Mouse (Mus musculus) mature B cell (primary cell): Measurements from ENCODE around the gene Ythdf2.

Experiments
- in situ Hi-C: fragments of 300-500 bp; cut with MboI; formaldehyde crosslinking; loops from 2 replicates; pipeline ENCODE4 v1.14.3; 2019

Ythdf2 gene

GRCm38 (mm10) chr4:132210325-132210724 lies 1.8 kb downstream of the Ythdf2 start:
- in situ Hi-C loops: loop anchor here (10.0 kb wide), 2 partner anchors 54 to 134 kb away; partner anchors contain the start of gene Gmeb1

GRCm38 (mm10) chr4:132209299-132209698 lies 2.8 kb downstream of the Ythdf2 start:
- in situ Hi-C loops: no loop called here

DNA sequence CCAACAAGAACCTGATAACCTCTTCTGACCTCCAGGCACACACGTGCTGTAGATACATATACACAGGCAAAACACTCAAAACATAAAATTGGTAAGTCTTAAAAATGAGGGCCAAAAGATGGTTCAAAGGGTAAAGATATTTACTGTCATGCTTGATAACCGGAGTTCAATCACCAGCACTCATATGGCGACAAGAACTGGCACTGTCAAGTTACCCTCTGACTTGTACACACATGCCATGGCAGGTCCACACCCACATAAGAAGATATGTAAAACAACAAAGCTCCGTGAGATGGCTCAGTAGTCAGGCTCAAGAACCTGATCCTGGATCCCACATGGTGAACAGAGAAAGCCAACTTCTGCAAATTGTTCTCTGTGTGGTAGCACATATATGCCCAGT lies 4.8 kb downstream of the Ythdf2 start:
- in situ Hi-C loops: no loop called here

DNA sequence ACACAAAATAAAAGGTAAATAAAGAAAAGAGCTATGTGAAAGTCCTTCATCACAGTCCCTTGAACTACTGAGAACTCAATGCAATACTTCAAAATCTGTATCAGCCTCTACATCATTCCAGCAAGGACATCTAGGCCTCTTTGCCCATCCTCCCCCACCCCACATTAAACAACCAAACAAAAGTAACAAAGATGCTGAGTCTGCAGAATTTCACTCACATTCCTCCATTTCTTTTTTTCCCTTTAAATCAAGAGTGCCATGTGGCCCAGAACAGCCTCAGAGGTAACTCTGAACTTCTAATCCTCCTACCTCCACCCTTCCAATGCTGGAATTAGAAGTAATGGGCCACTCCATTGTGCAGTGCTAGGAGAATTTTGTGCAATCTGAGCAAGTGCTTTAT lies 13.3 kb downstream of the Ythdf2 start:
- in situ Hi-C loops: no loop called here

- in situ Hi-C loops: no loop called here
Measured at GRCm38 (mm10) chr4:132198285-132198712, 13.8 kb downstream of the Ythdf2 start.

DNA sequence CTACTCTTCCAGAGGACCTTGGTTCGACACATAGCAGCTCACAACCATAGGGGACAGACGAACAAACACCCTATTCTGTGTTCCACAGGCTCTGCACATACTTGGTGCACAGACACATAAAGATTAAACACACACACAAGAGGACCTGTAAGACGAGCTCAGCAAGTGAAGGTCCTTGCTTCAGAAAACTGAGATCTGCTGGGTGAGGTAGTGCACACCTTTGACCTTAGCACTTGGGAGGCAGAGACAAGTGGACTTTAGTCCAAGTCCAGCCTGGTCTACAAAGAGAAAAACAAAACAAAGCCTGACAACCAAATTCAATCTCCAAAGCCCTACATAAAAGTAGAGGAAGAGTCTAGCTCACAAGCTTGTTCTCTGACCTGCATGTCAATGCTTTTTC lies 17.1 kb downstream of the Ythdf2 start:
- in situ Hi-C loops: no loop called here

- in situ Hi-C loops: no loop called here
Measured at GRCm38 (mm10) chr4:132194373-132194772, 17.7 kb downstream of the Ythdf2 start.

DNA sequence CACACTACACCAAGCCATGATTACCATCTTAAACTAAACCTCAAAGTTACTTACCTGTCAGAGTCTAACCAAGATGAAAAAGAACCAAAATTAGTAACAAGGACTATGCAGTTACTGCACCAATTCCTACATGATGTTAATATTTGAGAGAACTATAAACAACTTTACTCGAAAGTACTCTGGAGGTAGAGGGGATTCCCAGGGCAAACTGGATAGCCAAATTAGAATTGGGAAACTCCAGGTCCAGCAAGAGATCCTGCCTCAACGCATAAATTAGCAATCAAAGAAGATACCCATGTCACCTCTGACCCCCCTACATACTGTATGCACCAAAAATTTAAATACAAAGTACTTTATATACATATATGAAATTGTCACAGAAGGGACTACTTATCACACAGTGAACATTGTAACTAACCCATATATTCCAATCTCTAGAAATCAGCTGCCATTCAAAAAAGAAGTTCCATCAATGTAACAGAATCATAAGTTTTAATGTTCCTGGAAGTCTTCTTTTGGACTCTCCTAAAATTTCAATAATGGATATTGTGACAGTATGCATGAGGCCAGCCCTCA lies 24.2 kb downstream of the Ythdf2 start:
- in situ Hi-C loops: no loop called here

DNA sequence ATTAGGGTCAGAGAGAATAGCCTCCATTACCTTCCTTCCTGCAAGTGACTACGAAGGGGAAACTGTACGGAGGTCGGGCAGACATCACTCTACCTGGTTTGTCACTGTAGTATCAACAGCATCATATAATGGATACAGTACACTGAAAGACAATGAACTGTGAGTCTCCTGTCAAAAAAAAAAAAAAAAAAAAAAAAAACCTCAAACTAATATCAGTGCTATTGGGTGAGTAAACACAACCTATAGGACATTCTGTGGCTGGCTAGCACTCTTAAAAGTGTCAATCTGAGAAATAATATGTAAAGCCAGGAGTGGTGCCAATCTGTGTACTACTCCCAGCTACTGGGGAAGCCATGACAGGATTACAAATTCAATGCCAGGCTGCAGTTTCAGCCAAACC lies 28.9 kb downstream of the Ythdf2 start:
- in situ Hi-C loops: no loop called here

GRCm38 (mm10) chr4:132181721-132182658 lies 30.1 kb downstream of the Ythdf2 start:
- in situ Hi-C loops: no loop called here

DNA sequence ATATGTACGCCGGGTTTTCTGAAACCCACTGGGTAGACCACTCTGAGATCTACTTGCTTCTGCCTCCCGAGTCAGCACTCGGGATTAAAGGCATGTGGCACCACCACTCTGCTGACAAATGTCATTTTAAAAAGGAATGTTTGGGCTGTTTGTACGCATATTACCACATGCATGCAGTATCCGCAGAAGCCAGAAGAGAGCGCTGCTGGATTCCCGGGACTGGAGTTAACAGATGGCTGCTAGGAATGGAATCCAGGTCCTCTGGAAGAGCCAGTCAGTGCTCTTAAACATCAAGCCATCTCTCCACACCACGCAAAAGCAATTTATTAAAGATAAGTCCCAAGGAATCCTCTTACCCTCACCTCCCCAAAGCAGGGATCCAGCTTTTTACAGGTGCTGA lies 31.4 kb downstream of the Ythdf2 start:
- in situ Hi-C loops: no loop called here

- in situ Hi-C loops: no loop called here
Measured at GRCm38 (mm10) chr4:132178630-132179059, 33.5 kb downstream of the Ythdf2 start.

- in situ Hi-C loops: no loop called here
Measured at GRCm38 (mm10) chr4:132176474-132176873, 35.6 kb downstream of the Ythdf2 start.

DNA sequence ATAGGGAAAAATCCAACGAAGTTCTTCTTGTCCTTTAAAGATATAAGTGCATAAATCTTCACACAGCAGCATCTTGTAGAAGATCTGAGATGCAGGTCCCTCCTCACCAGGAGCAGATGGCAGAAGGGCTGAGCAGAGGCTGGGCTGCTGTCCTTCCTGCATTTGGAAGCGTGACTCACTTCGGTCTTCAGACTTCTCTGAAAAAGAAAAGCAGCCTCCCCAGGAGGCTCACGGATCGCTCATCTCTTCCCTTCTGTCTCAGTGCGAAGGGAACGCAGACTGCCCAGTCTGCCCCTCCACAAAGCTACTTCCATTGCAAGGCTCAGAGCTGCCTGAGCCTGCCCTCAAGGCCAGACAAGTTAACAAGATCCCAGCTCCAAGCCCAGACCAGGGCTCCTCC lies 41.2 kb downstream of the Ythdf2 start:
- in situ Hi-C loops: no loop called here

DNA sequence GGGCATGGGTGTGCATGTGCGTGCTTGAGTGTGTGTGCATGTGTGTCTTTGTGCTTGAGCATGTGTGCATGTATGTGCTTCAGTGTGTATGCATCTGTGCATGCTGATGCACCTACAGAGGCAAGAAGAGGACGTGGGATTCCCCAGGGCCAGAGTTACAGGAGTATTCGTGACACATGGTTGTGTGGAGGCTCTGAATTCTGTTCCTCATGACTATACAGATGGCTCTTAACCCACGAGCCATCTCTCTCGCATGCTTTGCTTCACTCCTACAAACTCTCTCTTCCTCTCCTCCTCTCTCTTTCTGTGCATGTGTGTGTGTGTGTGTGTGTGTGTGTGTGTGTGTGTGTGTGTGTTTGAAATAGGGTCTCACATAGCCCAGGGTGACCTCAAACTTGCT lies 42.3 kb downstream of the Ythdf2 start:
- in situ Hi-C loops: no loop called here

DNA sequence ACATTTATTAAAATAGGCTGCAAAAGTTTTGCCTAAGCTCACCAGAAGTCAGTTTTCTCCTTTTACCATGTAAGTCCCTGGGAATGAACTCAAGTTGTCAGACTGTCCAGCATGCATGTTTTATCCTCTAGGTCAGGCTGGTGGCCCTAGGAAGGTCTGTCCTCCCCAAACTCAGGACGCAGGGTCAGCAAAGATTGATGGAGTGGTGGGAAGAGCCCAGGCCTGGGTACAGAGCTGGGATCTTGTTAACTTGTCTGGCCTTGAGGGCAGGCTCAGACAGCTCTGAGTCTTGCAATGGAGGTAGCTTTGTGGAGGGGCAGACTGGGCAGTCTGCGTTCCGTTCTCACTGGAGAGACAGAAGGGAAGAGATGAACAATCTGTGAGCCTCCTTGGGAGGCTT lies 42.8 kb downstream of the Ythdf2 start:
- in situ Hi-C loops: no loop called here

DNA sequence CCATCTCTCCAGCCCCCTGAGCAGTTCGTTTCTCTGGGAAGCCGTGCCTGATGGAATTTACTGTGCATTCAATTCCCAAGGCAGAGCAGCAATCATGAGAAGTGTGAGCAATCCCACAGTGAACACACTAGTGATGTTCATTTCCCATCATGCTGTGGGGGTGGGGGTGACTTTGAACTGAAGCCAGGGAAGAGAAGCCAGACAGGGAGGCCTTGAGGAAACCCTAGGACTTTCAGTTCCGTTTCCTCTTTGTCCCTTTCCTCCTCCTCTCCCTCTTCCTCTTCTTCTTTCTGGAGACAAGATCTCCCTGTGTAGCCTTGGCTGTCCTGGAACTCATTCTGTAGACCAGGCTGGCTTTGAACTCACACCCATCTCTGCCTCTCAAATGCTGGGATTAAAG lies 44.7 kb downstream of the Ythdf2 start:
- in situ Hi-C loops: no loop called here

DNA sequence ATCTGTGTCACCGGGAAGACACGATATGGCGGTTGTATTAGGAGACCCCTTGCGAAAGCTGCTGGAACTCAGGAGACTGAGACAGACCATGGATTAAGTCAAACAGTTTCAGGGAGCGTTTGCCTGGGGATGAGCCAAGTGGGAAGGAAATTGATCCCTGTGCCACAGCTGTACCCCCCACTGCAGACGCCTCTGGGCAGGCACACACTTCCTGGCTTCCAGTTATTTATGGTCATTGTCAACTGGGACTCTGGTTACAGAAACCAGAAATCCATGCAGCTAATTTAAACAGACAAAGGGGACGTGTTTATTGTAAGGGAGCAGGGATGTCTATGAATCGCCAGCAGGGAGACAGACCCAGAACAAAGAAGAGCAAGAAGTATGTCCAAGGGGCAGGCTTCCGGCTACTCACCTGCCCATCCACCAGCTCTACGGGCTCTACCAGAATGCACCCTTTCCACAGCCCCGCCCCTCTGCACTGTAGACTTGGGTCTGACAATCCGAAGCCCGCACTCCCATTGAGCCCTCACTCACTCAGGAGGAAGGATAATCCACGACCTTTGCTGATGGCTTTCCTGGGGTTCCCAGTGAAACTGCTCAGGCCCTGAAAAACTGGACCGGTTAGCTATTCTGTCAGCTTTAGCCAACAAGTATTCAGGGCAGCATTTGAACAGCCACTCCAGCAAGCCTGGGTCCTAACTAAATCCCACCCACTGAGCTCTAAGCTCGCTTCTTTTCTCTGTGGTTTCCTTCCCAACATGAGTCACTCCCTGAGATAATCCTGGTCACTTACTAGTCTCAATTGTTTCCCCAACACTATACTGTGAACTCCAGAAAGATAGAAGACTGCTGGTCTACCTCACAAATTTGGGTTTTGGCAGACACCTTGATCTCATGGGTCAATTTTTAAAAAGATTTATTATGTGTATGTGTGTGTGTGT lies 45.5 kb downstream of the Ythdf2 start:
- in situ Hi-C loops: no loop called here

- in situ Hi-C loops: no loop called here
Measured at GRCm38 (mm10) chr4:132165691-132166090, 46.4 kb downstream of the Ythdf2 start.

DNA sequence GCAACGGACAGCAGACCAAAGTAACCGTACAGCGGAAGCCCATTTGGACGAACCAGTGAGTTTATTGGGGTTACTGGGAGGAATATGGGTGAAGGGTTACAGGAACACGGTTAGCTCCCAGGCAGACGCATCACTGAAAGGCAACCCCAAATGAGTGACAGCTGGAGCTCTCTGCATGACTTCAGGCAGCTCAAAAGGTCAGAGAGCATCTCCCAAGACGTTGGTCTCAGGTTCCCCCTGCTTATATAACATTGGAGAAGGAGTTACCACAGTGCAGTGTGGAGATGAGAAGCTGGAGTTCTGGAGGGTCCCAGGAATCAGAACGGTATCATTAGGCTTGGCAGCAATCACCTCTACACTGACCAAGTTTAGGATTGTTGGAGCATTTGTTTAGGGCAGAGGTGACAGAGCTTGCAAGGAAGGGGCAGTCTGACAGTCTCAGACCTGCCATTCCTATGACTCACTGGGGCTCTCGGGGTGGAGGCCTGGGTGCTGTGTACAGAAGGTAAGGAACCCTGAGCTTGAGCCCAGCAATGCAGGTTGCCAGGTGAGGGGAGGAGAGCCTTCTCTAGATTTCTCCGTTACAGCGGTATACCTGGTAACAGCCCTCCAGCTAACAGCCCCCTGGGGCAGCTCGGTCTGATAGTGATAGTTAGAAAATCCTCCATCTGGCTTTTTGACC lies 55.0 kb downstream of the Ythdf2 start:
- in situ Hi-C loops: no loop called here

- in situ Hi-C loops: no loop called here
Measured at GRCm38 (mm10) chr4:132154877-132155670, 57.0 kb downstream of the Ythdf2 start.
